Mouse (Mus musculus) CD4-positive, CD25-positive, alpha-beta regulatory T cell, adult 9 weeks (primary cell): Measurements from ENCODE around the gene Mrps30. TPM values are rescaled to one million over a fixed set of nuclear protein-coding genes. Genes with fewer than 3 reads are reported as not detected.

Source experiments
- polyA plus RNA-seq: library from polyadenylated mRNA; unstranded; fragments of 100-300 nt; shearing (Covaris generic); gene quantifications from one replicate; pipeline ENCODE4 v1.2.1, GENCODE M21; 2017

Gene Mrps30
- 1.6 TPM for polyA plus RNA-seq

GRCm38 (mm10) chr13:118386511-118387447, at the start of gene Mrps30, which contains the start of gene B430218F22Rik:
Gene Mrps30 (minus strand): TSS chr13:118387252.
Gene B430218F22Rik (plus strand): TSS chr13:118386630.

Other genes with a start within 250 kb of the Mrps30 start
- 0.25 TPM for gene B430218F22Rik, start 622 bp downstream of the Mrps30 start, polyA plus RNA-seq